Mouse (Mus musculus) heart, embryonic 14.5 days (tissue): Measurements from ENCODE around the gene Ahdc1. TPM values are rescaled to one million over a fixed set of nuclear protein-coding genes. Genes with fewer than 3 reads are reported as not detected.
"Not testable (repeated sequence)": the region's sequence is repeated elsewhere in the genome, so short reads cannot be mapped to it uniquely, and the experiment has no call there.

Experiments used
- ATAC-seq: fragments of 200-750 bp; cut with Nextera tagmentation; 2 replicates; pipeline ENCODE4 v1.8.0; 2017; ENCODE audit warnings: low read depth, moderate TSS enrichment; ENCODE audit not compliant: insufficient number of reproducible peaks, insufficient read depth, low FRiP score
- H3K27ac ChIP-seq, 2 experiments: fragments of 200-500 bp in 1 of 2; fragments of 300-500 bp in 1 of 2; sonication (generic) in 1 of 2; replicated peaks in 1 of 2; 2 replicates each; pipeline ENCODE4 v1.5.1; 2012 to 2014; ENCODE audit warnings: low read depth in 2 of 2, low read length in 2 of 2, control low read depth in 1 of 2, mild to moderate bottlenecking in 1 of 2, mixed read lengths in 1 of 2; ENCODE audit not compliant: control insufficient read depth in 1 of 2, insufficient read depth in 1 of 2
- H3K27me3 ChIP-seq: fragments of 300-500 bp; sonication (generic); 2 replicates; pipeline ENCODE4 v1.6.1; 2014; ENCODE audit warnings: mild to moderate bottlenecking, low read length, control low read depth; ENCODE audit not compliant: control insufficient read depth, insufficient read depth
- H3K36me3 ChIP-seq: fragments of 300-500 bp; sonication (generic); 2 replicates; pipeline ENCODE4 v1.6.1; 2014; ENCODE audit warnings: mild to moderate bottlenecking, control low read depth, low read length, mixed read lengths; ENCODE audit not compliant: control insufficient read depth, insufficient read depth
- H3K4me1 ChIP-seq, 2 experiments: fragments of 200-500 bp in 1 of 2; fragments of 300-500 bp in 1 of 2; sonication (generic) in 1 of 2; 2 replicates each; pipeline ENCODE4 v1.6.1; 2012 to 2014; ENCODE audit warnings: low read length in 2 of 2, control low read depth in 1 of 2, mixed read lengths in 1 of 2; ENCODE audit not compliant: control insufficient read depth in 2 of 2, insufficient read depth in 2 of 2
- H3K4me2 ChIP-seq: fragments of 300-500 bp; sonication (generic); 2 replicates; pipeline ENCODE4 v1.6.1; 2014; ENCODE audit warnings: mild to moderate bottlenecking, low read length
- H3K4me3 ChIP-seq, 2 experiments: fragments of 200-500 bp in 1 of 2; fragments of 300-500 bp in 1 of 2; sonication (generic) in 1 of 2; 2 replicates each; pipeline ENCODE4 v1.5.1; 2012 to 2014; ENCODE audit warnings: low read length in 2 of 2, mild to moderate bottlenecking in 2 of 2, control low read depth in 1 of 2, low read depth in 1 of 2, moderate library complexity in 1 of 2; ENCODE audit not compliant: control insufficient read depth in 1 of 2, insufficient read depth in 1 of 2
- H3K9ac ChIP-seq: fragments of 300-500 bp; sonication (generic); 2 replicates; pipeline ENCODE4 v1.6.1; 2014; ENCODE audit warnings: mild to moderate bottlenecking, low read length
- H3K9me3 ChIP-seq: fragments of 300-500 bp; sonication (generic); 2 replicates; pipeline ENCODE4 v1.6.1; 2016; ENCODE audit warnings: low read length, control low read depth; ENCODE audit not compliant: control insufficient read depth
- WGBS: fragments of 180-500 bp; shearing (Covaris S2); extraction: QIAGEN DNeasy Blood & Tissue Kit; methylation state at CpG from one replicate; pipeline ENCODE4 v1.1.7; 2014; 5-methylcytosine and 5-hydroxymethylcytosine counted together
- polyA plus RNA-seq: library from polyadenylated mRNA; unstranded; fragments of >200 nt; fragmentation: Nextera tagmentation; extraction: Ambion mirVana; gene quantifications from 2 replicates; pipeline ENCODE4 v1.2.1, GENCODE M21; 2014

Ahdc1 gene
- polyA plus RNA-seq, 1 experiment from 2014 or later, result 9.0 TPM

DNA sequence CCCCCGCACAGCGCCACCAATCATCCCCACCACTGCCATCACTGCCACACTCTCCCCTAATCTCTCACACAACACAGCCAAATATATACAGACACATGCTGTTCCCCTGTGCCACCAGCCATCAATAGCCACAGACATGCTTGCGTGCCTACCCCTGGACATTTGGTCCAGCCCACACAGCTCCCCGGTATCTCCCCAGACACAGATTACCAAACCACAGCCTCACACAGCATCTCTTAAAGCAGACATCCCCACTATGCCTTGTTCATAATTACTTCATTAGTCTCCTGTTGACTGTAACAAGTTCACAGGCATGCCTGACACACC is 80.4 kb downstream of the Ahdc1 start:
- H3K9me3 ChIP-seq, result no peaks in the 10 kb centered on the region
- no peaks in the 10 kb centered on the region for H3K27me3 ChIP-seq
- peak overlapping the region; percentile 59 for H3K9ac ChIP-seq
- H3K4me2 ChIP-seq, result peak overlapping the region; percentile 19
- H3K27ac ChIP-seq, result peak overlapping the region; percentile 91 to 93
- peaks cover 73 to 90% of the 10 kb centered on the region in 2 experiments for H3K4me1 ChIP-seq
- no peaks in the 10 kb centered on the region for H3K36me3 ChIP-seq
- no peak for ATAC-seq
- 36% methylated on average over 4 of the region's 4 CpGs for WGBS
- H3K4me3 ChIP-seq, result no peak overlapping the region

DNA sequence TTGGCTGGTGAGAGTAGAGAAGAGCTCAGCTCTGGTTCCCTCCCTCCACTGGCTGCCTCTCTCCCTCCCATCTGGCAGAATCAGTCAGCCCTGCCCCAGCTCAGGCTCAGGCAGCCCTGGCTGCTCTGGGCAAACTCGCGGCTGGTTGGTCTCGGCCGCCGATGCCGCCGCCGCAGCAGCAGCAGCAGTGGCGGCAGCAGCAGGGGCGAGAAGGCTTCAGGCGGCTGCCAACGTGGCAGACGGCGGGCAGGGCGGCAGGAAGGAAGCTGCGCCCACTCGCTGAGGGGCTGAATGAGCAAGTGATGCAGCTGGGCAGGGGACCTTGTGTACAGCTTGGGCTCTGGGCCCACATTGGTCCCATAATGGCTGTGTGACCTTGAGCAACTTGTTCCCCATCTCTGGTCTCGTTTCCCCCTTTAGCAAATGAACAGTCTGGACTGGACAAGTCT is 81.4 kb downstream of the Ahdc1 start:
- Histone ChIP-seq H3K9me3 (no peaks in the 10 kb centered on the region), H3K36me3 (no peaks in the 10 kb centered on the region), H3K4me2 (peak overlapping the region; percentile 54), H3K4me3 (no peak overlapping the region), H3K4me1 (peaks cover 65 to 80% of the 10 kb centered on the region in 2 experiments), H3K9ac (peak overlapping the region; percentile 70), H3K27me3 (no peaks in the 10 kb centered on the region), H3K27ac (peak overlapping the region; percentile 91 to 93)
- peak; percentile 23 for ATAC-seq
- WGBS, result under 1% methylated on average over 18 of the region's 18 CpGs

GRCm38 (mm10) chr4:133093056-133093455 is 82.0 kb downstream of the Ahdc1 start:
- H3K9ac ChIP-seq, result peak overlapping the region; percentile 70
- H3K27me3 ChIP-seq, result no peaks in the 10 kb centered on the region
- H3K36me3 ChIP-seq, result no peaks in the 10 kb centered on the region
- no peaks in the 10 kb centered on the region for H3K9me3 ChIP-seq
- peaks cover 61 to 75% of the 10 kb centered on the region in 2 experiments for H3K4me1 ChIP-seq
- WGBS, result 50% methylated on average over 6 of the region's 6 CpGs
- peak overlapping the region; percentile 22; the same call in 1 of the 2 replicates for H3K4me2 ChIP-seq
- H3K4me3 ChIP-seq, result no peak overlapping the region
- peak overlapping the region; percentile 91 to 93 for H3K27ac ChIP-seq
- ATAC-seq, result no peak

GRCm38 (mm10) chr4:133093481-133094033 is 82.5 kb downstream of the Ahdc1 start:
- Histone ChIP-seq H3K27me3 (no peaks in the 10 kb centered on the region), H3K9me3 (no peaks in the 10 kb centered on the region), H3K9ac (peak overlapping the region; percentile 70), H3K4me1 (peaks cover 58 to 71% of the 10 kb centered on the region in 2 experiments), H3K27ac (peak overlapping the region; percentile 91 to 93), H3K36me3 (no peaks in the 10 kb centered on the region), H3K4me2 (peak overlapping the region; percentile 22; the same call in 1 of the 2 replicates), H3K4me3 (no peak overlapping the region)
- WGBS, result 3% methylated on average over 6 of the region's 6 CpGs
- ATAC-seq, result no peak

DNA sequence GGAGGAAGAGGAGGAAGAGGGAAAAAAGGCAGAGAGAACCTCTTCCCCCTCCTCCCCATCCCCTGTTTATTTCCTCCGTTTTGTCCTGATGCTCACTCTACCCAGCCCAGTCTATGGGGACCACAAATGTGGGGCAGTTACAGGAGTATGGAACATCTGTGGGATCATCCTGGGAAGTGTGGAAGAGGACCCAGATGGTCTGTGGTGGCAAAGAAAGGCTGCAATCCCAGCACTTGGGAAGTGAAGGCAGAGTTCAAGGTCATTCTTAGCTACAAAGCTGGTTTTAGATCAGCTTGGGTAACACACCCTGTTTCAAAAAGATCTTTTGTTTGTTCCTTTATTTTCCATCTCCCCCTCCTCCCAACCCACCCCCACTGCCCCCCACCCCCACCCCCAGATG is 83.2 kb downstream of the Ahdc1 start:
- 36% methylated on average over 1 of the region's 1 CpGs for WGBS
- no peaks in the 10 kb centered on the region for H3K36me3 ChIP-seq
- no peak overlapping the region for H3K4me2 ChIP-seq
- peak overlapping the region; percentile 66; the same call in 1 of the 2 replicates for H3K9ac ChIP-seq
- no peak for ATAC-seq
- H3K9me3 ChIP-seq, result no peaks in the 10 kb centered on the region
- H3K4me3 ChIP-seq, result no peak overlapping the region
- no peaks in the 10 kb centered on the region for H3K27me3 ChIP-seq
- H3K4me1 ChIP-seq, result peaks cover 55 to 65% of the 10 kb centered on the region in 2 experiments
- peak overlapping the region; percentile 79 to 91 for H3K27ac ChIP-seq

- Histone ChIP-seq H3K36me3 (no peaks in the 10 kb centered on the region), H3K9me3 (no peaks in the 10 kb centered on the region), H3K4me2 (peak overlapping the region; percentile 58), H3K4me3 (peak overlapping the region; percentile 7 to 20; a peak in 3 of 4 replicates), H3K27ac (peak overlapping the region; percentile 90 to 91), H3K9ac (peak overlapping the region; percentile 66), H3K4me1 (peaks cover 47 to 57% of the 10 kb centered on the region in 2 experiments), H3K27me3 (no peaks in the 10 kb centered on the region)
- ATAC-seq, result peak; percentile 55
- WGBS, result 32% methylated on average over 16 of the region's 16 CpGs
Observed at GRCm38 (mm10) chr4:133094936-133095733, 84.1 kb downstream of the Ahdc1 start.

DNA sequence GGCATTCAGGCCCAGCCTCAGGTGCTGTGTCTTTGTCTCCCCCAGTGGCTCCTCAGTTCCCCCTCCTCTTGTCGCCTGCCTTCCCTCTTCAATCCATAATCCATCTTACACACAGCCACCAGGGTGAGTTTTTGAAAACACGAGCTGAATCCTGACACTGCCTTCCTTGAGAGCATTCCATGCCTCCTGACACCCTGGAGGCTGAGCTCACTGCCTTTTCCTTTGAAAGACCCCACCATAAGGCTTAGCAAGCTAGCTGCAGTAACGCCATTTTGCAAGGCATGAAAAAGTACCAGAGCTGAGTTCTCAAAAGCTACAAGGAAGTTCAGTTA is 84.6 kb downstream of the Ahdc1 start:
- not testable (repeated sequence) for H3K9me3 ChIP-seq, ATAC-seq, H3K36me3 ChIP-seq, H3K27me3 ChIP-seq
- 17% methylated on average over 3 of the region's 3 CpGs for WGBS
- Histone ChIP-seq H3K4me3 (peak overlapping the region in 1 of 2 experiments; percentile 20; a peak in 2 of 4 replicates), H3K4me2 (peak overlapping the region; percentile 58), H3K4me1 (peaks cover 41 to 51% of the 10 kb centered on the region in 2 experiments), H3K27ac (peak overlapping the region; percentile 90 to 91), H3K9ac (peak overlapping the region; percentile 66)
